Mouse (Mus musculus) gastrocnemius, postnatal 14 days (tissue): ENCODE measurements at regions not wholly inside any gene's neighbourhood (a gene's known extent, or its start where the extent isn't known, plus 50 kb on each side); places are given as distances from the start of the nearest gene placed in this dataset.

Experiments
- DNase-seq: peaks from one replicate; pipeline ENCODE4 v3.0.0; 2021; ENCODE audit warnings: mixed read lengths
- intact Hi-C: fragments of 180-260 bp; cut with DNase I; formaldehyde crosslinking; loops from one replicate; pipeline ENCODE4 v1.15.1; 2025; ENCODE audit warnings: low total_unique reads

GRCm38 (mm10) chr11:52536841-52537240 lies 140.6 kb downstream of the 9530068E07Rik start:
- intact Hi-C loops, result no loop called here

GRCm38 (mm10) chr11:52537819-52538435 lies 141.7 kb downstream of the 9530068E07Rik start:
- DNase-seq, result no peak
- intact Hi-C loops, result no loop called here

More at GRCm38 (mm10) chr11:52536841-52537240, 140.6 kb downstream of the 9530068E07Rik start:
- DNase-seq, result no peak

- no peak for DNase-seq
- intact Hi-C loops, result no loop called here
These were observed 145.0 kb downstream of the 9530068E07Rik start for GRCm38 (mm10) chr11:52541210-52541609.

- no peak for DNase-seq
These were observed 155.2 kb downstream of the 9530068E07Rik start for GRCm38 (mm10) chr11:52551451-52551850.

GRCm38 (mm10) chr11:52552860-52553259 lies 156.6 kb downstream of the 9530068E07Rik start:
- no peak for DNase-seq
- intact Hi-C loops, result no loop called here

More at GRCm38 (mm10) chr11:52551451-52551850, 155.2 kb downstream of the 9530068E07Rik start:
- intact Hi-C loops, result no loop called here

GRCm38 (mm10) chr11:52557836-52558235 lies 161.6 kb downstream of the 9530068E07Rik start:
- DNase-seq, result no peak
- intact Hi-C loops, result no loop called here

- intact Hi-C loops, result no loop called here
- DNase-seq, result no peak
These were observed 162.6 kb downstream of the 9530068E07Rik start for GRCm38 (mm10) chr11:52558782-52559181.

GRCm38 (mm10) chr11:52561281-52561680 lies 165.1 kb downstream of the 9530068E07Rik start:
- intact Hi-C loops, result no loop called here
- peak; percentile 13 for DNase-seq

GRCm38 (mm10) chr11:52565457-52565856 lies 169.2 kb downstream of the 9530068E07Rik start:
- DNase-seq, result no peak
- intact Hi-C loops, result no loop called here

- intact Hi-C loops, result no loop called here
These were observed 169.8 kb downstream of the 9530068E07Rik start for GRCm38 (mm10) chr11:52566026-52566425.

GRCm38 (mm10) chr11:52567945-52568687 lies 171.9 kb downstream of the 9530068E07Rik start:
- DNase-seq, result no peak
- intact Hi-C loops, result no loop called here

More at GRCm38 (mm10) chr11:52566026-52566425, 169.8 kb downstream of the 9530068E07Rik start:
- DNase-seq, result no peak

GRCm38 (mm10) chr11:52568794-52569193 lies 172.6 kb downstream of the 9530068E07Rik start:
- no peak for DNase-seq
- intact Hi-C loops, result no loop called here

- intact Hi-C loops, result no loop called here
- DNase-seq, result no peak
These were observed 173.5 kb downstream of the 9530068E07Rik start for GRCm38 (mm10) chr11:52569759-52570158.

GRCm38 (mm10) chr11:52578471-52578870 lies 182.2 kb downstream of the 9530068E07Rik start:
- intact Hi-C loops, result no loop called here

GRCm38 (mm10) chr11:52579764-52580377 lies 183.6 kb downstream of the 9530068E07Rik start:
- DNase-seq, result no peak
- intact Hi-C loops, result no loop called here

More at GRCm38 (mm10) chr11:52578471-52578870, 182.2 kb downstream of the 9530068E07Rik start:
- no peak for DNase-seq

GRCm38 (mm10) chr11:52591596-52592180 lies 172.7 kb upstream of the Fstl4 start:
- intact Hi-C loops, result no loop called here

GRCm38 (mm10) chr11:52594092-52594491 lies 170.3 kb upstream of the Fstl4 start:
- intact Hi-C loops, result no loop called here
- no peak for DNase-seq

More at GRCm38 (mm10) chr11:52591596-52592180, 172.7 kb upstream of the Fstl4 start:
- no peak for DNase-seq

- intact Hi-C loops, result no loop called here
- DNase-seq, result no peak
These were observed 163.2 kb upstream of the Fstl4 start for GRCm38 (mm10) chr11:52601196-52601595.

GRCm38 (mm10) chr11:52602061-52602561 lies 162.3 kb upstream of the Fstl4 start:
- DNase-seq, result no peak
- intact Hi-C loops, result no loop called here

- intact Hi-C loops, result no loop called here
- DNase-seq, result no peak
These were observed 161.6 kb upstream of the Fstl4 start for GRCm38 (mm10) chr11:52602796-52603195.
